Mouse (Mus musculus) 3134 (cell line): Measurements from ENCODE around the gene Zfp809.
"Not testable (repeated sequence)": the region's sequence is repeated elsewhere in the genome, so short reads cannot be mapped to it uniquely, and the experiment has no call there.

Experiments
- DNase-seq: peaks from one replicate; pipeline ENCODE4 v3.0.0-alpha.2; 2011; ENCODE audit warnings: low spot score; ENCODE audit not compliant: insufficient read length; ENCODE audit errors: extremely low read depth

Gene Zfp809

DNA sequence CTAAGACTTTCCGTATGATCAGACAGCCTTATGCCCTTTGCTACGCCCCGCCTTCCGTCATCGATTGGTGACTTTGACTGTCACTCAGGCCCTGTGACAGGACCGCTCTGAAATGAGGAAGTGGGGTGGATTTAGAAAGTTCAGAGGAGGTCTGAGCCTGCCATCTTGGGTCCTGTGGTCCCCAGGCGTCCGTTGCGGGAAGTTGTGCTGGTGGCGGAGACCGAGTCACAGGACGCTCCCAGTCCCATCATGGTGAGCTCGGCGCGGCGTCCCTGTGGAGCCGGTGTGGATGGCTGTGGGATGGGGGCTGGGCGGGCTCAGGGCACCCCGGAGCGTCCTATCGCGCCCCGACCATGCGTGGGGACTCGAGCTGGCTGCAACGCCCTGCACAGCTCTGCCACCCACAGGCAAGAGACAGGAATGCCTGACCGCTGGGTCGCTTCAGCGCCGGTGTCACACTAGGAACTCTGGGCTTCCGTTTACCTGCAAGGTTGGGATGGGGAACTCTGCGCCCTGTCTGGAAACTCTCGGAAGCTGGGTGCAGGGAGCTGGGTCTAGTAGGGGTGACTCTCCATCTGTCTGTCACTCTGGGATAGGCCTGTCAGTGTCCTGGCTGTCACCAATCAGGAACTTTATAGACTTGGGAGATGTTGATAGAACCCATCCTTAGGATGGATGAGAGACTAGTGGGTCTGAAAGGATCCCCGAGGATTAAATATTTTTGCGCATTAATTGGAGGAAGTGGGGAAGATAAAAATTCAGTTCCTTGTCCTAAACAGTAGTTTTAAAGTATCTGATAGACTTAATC is at the start of gene Zfp809:
Zfp809 (plus strand) TSS at position 134 of the 808 bp plus-strand sequence.
- DNase-seq = peak; percentile 96

DNA sequence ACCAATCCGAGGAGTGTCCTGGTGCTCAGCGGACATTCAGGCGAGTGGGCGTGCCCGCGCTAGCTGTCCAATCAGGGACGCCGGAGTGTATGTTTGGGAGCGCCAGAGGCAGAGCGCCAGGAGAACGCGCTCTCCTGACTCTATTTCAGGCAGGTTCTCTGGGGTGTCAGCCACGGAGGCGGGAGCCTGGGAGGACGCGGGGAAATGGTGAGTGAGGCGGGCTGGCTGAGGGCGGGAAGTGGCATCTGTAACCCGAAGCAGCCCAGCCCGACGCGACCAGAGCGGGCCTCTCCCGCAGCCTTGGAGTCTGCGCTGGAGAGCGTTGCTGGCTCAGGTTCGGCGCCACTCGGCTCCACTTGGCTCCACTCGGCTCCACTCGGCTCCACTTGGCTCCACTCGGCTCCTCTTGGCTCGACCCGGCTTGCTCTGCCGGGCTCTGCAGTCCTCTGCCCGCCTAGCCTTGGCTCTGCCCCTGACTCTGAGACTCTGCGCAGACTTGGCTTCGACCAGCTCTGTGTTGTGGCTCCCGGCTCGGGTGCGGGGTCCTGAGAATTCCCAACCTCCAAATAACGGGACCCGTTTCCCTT is 37.4 kb upstream of the Zfp809 start, which contains the start of gene Zfp872:
Zfp872 (plus strand) TSS at position 66 of the 587 bp plus-strand sequence.
- DNase-seq = no peak

DNA sequence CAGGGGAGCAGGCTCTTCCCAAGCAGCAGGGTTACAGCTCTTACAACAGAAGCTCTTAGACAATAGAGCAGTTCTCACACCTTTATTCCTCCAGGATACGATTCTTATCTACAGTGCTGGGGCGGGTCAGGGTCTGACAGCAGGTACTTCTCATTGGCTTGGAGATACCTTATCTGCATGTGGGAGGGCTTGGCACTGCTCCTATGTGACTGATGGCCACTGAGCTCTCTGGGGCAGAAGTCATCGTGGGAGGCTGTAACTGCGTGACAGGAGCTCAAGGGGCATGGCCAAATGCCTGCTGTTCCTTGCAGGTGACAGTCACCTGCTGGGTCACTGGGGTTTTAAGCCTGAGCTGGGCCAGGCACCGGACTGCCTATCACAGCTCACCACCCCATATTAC is 29.1 kb upstream of the Zfp809 start:
- no peak for DNase-seq

DNA sequence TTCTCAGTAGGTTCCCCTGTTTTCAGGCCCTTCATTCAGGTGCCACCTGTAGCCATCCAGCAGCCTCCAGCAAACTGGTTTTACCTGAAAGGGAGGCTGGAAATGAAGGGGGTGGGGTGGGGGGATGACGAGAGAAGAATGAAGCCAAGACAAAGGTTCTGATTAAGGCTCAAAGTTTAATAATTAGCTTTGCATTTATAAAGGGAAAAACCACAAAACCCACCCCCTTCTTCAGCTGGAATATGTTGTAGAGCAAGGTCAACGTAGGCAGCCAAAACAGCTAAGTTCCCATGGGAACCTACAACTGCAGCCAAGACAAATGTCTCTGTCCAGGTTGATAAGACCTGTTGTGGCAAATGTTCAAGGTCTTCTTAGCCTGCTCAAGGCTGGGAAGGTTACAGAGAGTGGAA is 11.7 kb upstream of the Zfp809 start:
- no peak for DNase-seq

DNA sequence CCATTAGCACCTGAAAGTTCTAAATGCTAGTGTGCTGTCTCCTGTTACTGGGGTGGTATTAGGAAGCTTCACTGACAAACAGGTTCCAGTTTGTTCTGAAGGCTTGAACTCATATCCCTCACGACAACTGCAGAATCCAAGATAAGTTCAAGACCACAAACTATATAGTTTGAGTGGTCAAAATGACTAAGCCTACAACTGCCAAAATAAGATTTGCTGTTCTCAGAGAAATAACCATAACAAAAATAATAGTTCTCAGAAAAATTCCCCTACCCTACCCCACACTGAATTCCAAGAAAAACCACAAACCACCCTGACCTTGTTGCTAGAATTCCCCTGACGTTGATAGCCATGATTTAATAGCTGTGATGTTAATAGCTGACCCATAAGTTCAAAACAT is 11.0 kb upstream of the Zfp809 start:
- DNase-seq = no peak

DNA sequence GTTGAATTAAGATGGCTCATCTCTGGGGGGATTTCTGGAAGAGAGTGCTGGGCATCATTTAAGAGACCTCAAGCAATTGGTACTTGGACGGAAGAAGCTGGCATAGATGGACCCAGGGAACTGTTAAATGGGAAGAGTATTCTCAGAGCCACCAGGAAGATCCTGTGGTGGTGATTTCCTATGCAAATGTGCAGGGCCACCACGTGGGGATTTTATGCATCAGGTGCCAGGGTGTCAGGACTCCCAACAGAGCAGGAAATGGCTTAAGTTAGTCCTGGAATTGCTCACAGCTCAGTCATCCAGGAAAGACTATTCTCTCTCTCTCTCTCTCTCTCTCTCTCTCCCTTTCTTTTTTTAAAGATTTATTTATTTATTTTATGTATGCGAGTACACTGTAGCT is 8.8 kb upstream of the Zfp809 start:
- no peak for DNase-seq

DNA sequence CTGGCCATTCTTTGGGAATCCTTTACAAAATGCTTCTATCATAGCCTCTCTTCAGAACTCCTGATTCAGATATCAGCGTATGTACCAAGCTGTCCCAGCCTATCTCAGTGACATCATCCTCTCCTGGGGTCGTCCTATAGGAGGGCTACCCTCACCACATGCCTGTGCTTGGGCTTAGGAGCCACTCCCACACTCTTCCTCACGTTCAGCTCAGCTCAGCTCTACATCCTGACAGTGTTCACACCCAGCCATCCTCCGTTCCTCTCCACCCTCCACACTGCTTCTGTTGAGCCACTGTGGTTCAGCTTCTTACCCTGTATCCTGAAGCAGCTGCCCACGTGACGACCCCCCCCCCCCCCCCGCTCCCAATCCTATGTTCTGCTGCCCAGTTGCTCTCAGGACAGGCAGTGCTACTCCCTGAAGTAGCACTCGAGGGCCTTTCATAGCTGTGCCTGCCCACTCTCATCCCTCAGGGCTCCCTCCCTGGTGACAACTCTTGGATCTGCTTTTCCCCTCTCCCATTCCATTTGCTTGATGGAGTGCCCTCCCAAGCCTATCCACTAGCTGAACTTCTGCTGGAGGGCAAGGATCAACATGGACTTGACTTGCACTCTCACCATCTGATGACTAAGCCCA is 7.5 kb upstream of the Zfp809 start:
- no peak for DNase-seq

DNA sequence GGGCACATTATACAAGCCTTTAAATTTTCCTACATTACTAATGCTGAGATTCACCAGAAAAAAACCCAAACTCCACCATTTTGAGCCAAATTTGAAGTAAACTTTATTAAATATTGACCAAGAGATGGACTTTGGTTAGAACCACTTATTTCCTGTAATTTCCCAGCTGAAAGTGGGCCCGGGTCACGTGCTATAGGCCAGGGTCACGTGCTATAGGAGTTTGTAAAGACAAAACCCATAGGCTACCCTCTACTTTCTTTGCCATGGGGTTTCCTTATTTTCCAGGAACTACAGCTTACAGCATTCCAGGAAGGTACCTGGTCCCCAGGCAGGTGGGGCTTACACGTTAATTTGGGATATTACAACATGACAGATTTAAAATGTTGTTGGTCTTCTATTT is 1.4 kb upstream of the Zfp809 start:
- no peak for DNase-seq

DNA sequence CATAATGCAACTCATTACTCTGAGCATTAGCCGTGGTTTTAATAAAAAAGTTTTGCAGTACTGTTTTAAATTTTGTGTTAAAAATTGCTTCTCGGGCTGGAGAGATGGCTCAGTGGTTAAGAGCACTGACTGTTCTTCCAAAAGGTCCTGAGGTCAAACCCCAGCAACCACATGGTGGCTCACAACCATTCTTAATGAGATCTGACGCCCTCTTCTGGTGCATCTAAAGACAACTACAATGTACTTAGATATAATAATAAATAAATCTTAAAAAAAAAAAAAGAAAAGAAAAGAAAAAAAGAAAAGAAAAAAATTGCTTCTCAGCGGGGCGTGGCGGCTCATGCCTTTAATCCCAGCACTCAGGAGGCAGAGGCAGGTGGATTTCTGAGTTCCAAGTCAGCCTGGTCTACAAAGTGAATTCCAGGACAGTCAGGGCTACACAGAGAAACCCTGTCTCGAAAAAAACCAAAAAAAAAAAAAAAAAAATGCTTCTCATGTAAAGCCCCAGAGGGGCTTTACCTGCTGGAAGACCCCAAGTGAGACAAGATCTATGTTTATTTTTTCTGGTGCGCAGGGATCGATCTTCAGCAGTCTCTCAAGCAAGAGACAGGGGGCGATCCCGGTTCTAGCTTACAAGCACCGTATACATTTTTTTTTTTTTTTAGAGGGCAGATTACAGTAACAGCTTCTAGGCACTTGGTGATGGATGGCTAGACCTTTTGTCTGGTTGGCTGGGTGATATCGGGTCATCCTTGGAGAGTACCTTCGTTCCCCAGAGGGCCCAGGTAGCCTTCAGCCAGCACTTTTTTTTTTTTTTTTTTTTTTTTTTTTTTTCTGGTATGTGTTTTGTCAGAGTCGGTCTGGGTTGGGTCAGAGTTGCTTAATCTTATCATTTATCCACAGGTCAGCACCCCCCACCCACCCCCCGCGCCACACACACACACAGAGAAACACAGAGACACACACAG is 694 bp upstream of the Zfp809 start:
- DNase-seq = peak; percentile 49

DNA sequence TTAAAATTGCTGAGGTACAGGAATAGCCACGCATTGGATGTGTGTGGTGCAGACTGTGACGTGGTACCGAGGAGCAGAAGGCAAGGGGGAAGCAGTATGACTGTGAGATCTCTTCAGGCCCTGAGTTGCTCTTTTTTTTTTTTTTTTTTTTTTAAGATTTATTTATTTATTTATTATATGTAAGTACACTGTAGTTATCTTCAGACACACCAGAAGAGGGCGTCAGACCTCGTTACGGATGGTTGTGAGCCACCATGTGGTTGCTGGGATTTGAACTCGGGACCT is 817 bp downstream of the Zfp809 start:
- not testable (repeated sequence) for DNase-seq

DNA sequence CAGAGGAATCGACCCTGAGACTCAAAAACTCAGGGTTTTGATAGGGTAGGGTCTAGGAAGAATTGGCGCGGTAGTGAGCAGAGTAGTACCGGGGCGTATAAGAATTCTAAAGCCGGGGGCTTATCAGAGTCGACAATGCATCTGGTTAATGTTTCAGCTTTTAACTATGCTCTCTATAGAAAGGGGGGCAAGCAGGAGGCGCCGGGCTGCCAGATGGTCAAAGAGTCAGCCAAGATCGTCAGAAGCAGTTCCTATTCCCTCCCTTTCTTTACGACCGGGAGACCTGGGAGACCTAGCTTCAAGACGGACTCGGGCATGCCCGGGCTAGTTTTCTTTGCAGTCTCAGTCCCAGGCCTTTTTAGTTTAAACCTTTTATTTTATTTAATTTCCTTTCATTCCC is 1.3 kb downstream of the Zfp809 start:
- no peak for DNase-seq

DNA sequence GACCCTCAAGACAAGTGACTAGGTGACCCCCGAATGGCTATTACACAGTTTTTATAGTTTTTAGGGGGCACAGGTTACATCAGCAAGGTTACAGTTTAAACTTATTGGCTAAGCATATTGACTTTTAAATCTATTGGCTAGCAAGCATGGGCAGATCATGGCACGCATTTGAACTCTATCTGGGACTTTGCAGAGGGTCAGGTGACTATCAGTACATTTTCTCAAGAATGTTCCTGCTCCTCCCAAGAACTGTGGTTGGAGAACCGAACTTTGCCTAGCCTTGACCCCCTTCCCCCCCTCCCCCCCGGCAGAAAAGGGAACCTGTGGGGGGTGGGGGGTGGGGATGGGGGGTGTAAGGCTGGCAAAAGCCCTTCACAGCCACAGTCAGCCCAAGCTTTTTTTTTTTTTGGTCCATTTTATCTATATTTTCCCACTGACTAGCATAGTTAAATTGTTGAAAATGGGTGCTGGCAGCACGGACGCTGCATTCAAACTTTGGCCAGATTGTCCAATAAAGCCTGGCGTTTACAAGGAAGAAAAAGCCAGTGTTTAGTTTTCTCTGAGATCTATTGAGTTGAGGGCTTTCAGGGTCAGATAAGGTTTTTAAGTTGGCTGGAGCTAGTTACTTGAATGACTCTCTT is 4.0 kb downstream of the Zfp809 start:
- DNase-seq = no peak

DNA sequence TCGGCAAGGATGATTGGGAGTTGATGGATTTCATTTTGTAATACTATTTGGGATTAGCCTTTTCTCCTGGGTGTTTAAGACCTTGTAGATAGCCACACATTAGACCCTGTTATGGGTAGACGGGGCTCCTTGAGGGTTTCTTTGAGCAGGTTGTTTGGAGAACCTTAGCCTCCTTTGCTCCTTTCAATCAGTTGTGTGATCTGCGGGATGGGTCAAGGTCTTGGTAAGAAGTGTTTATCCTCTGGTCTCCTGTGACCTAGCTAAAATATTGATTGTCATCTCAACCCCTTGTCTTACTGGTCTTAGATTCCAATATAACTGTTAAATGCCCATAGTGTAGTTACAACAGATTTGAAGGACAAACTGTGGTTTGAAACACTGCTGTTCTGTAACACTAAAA is 4.5 kb downstream of the Zfp809 start:
- no peak for DNase-seq

DNA sequence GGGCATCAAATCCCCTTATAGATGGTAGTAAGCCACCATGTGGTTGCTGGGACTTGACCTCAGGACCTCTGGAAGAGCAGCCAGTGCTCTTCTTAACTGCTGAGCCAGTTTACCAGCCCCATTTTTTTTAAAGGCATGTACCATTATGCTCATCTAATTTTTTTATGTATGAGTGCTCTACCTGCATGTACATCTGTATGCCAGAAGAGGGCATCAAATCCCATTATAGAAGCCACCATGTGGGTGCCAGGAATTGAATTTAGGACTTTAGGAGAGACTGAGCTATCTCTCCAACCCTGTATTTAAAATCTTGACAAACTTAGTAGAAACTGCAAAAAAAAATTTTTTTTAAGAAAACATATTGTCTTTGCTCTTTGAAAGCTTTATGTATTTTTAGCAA is 5.0 kb downstream of the Zfp809 start:
- DNase-seq = peak; percentile 22

DNA sequence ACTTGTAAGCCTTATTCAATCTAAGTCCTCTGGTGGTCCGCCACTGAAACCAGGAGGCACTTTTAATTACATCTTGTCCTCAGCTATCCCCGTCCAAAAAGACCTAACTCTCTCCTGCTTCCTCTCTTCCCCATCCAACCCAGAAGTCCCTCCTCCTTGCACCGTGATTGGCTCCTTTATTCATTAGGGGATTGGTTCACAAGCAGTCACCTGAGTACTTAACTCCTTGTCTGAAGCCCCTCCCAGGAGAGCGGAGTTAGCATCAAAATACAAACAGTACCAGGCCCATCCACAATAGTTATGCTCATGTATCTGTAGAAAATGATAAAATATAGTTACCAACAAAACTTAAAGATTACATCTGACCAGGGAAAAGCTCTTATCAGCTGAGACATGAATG is 14.5 kb downstream of the Zfp809 start:
- DNase-seq = no peak

DNA sequence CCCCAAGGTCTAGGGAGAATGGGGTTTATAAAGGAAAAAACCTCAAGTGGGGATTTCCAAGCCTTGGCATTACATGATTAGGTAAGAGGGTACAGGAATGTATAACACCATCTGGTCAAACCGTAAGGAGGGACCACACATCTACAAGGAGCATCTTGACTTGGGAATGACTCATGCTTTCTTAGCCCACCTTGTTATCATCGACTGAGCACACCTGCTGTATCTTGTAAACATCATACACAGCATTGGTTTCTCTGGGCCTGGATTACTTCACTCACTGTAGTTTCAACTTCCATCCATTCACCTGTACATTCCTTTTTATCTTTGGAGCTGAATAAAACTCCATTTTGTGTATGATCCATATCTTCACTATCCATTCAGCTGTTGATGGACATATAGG is 18.7 kb downstream of the Zfp809 start:
- no peak for DNase-seq

DNA sequence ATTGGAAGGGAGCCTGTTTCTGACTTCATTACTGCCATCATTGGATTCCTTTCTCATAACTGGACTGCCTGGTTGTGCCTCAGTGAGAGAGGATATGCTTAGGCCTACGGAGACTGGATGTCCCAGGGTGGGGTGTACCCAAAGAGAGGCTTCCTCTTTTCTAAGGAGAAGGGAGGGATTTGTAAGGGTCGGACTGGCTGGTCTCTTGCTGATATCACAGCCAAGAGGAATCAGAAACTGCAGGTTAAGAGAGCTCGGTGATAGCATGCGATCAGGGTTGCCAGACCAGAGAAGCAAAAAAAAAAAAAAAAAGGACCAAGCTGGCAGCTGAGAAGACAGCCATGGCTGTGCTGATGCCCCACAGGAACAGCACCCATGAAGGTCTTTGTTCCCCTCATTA is 31.1 kb downstream of the Zfp809 start:
- no peak for DNase-seq

DNA sequence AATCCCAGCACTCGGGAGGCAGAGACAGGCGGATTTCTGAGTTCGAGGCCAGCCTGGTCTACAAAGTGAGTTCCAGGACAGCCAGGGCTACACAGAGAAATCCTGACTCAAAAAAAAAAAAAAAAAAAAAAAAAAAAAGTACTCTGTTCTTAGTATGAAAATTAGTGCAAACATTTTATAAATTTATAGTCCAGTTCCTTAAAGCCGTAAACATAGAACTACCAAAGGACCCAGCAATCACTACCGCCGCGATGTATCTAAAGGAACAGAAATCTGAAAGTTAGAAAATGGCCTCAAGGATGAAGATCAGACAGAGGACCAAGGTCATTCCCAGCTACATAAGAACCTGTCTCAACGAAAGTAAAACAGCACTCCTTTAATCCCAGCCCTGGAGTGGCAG is 33.3 kb downstream of the Zfp809 start:
- no peak for DNase-seq

DNA sequence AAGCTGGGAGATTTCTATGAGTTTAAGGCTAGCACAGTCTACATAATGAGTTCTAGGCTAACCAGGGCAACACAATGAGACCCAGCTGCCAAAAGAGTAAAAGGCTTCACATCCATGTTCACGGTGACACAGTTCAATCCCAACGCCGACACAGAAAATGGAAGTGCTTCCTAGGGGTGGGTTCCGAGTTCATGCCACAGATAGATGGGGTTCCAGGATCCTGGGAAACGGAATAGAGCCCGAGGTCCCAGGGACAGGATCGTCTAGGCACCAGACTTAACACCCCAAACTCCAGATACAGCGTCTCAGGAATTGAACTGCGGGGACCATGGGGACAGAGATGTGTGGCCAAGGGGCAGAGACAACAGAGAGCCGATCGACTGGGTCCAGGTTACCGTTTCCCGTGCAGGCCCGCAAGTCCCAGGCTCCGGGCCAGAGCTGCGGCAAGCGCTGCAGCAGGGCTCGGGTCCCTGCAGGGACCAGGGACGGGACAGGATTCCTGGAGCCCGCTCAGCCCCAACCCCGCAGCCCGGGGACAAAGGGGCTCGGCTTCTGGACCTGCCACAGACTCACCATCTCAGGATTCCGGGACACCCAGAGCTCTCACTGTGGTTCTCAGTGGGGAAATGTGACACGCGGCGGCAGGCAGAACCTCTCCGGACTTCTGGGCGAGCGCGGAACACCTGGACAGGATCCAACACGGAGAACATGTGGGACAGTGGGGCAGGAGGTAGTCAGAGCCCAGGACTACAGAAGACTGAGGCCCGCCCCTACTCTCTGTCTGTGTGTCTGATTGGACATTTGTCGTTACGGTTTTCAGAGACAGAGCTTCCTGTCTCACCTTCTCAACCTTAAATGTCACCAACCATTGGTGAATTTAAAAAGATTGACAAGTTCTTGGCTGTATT is 33.9 kb downstream of the Zfp809 start, which contains the start of gene Zfp599:
Zfp599 (minus strand) TSS at position 712 of the 908 bp plus-strand sequence.
- DNase-seq = peak; percentile 87

DNA sequence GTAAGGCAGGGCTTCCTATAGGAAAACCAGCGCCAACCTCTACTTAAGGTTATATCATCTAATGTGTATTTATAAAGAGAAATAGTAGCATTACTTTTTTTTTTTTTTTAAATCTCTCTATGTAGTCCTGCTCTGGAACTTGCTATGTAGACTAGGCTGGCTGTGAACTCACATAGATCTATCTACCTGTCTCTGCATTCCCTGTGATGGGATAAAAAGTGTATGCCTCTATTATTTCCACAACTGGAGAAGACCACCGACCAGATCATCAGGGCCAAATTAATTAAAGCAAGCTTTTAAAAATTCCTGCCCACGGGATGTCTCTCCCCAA is 34.5 kb downstream of the Zfp809 start:
- DNase-seq = no peak
